Mouse (Mus musculus): Measurements from ENCODE around the gene Slc7a10. TPM values are rescaled to one million over a fixed set of nuclear protein-coding genes. Genes with fewer than 3 reads are reported as not detected.
A peak's percentile ranks its signal among the peaks of the same experiment; 100 is the strongest.

Gene Slc7a10
- total and polyA plus RNA-seq, 3 experiments, result 0.60 to 2.9 (median 0.77) TPM

GRCm38 (mm10) chr7:35143864-35144618 is 42.1 kb upstream of the Slc7a10 start:
- TF ChIP-seq POLR2A (IDR thresholded peaks at IDR 0.05; ENCODE audit: insufficient read depth, low read depth, low read length) (no peak), CTCF (IDR thresholded peaks at IDR 0.05) (no peak), EP300 (IDR thresholded peaks at IDR 0.05; ENCODE audit: insufficient read depth, low read depth, low read length) (no peak)
- H3K4me3 ChIP-seq, result no peak overlapping the region
- no peak for DNase-seq
- H3K27me3 ChIP-seq (ENCODE audit: control insufficient read depth, insufficient read depth, low read length), result no peaks in the 10 kb centered on the region
- no peaks in the 10 kb centered on the region for H3K79me2 ChIP-seq (replicated peaks; ENCODE audit: control insufficient read depth, insufficient read depth, low read length)
- H3K9ac ChIP-seq (ENCODE audit: low read depth, low read length), result 0 out of 2 replicates have a peak overlapping the region, but pooled peaks have one; percentile 9
- 60% methylated on average over 6 of the region's 6 CpGs for WGBS
- intact Hi-C loops (cut with DNase I), result no loop called here
- H3K27ac ChIP-seq, result no peak overlapping the region
- H3K36me3 ChIP-seq (ENCODE audit: control insufficient read depth, insufficient read depth, low read length), result no peaks in the 10 kb centered on the region
- peaks cover 5% of the 10 kb centered on the region for H3K4me1 ChIP-seq (ENCODE audit: control insufficient read depth, insufficient read depth, low read length)

DNA sequence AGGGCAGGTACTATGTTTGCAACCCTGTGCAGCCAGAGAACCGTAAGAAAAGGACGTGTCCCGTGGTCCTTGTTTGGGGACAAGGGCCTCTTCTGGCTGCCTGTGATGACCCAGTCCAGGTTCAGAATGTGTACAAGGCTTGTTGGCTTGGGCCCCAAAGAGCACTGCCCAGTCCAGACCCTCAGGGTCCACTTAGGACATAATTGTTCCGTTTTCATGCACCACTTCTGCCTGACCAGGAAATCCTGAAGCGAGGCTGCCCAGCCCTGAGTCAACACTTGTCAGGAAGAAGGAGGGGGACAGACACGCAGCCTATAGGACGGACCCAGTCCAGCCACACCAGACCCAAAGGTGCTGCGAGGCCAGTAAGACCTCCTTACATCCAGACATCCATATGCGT is 41.1 kb upstream of the Slc7a10 start:
- Histone ChIP-seq H3K4me1 (ENCODE audit: control insufficient read depth, insufficient read depth, low read length) (peaks cover 5% of the 10 kb centered on the region), H3K27me3 (ENCODE audit: control insufficient read depth, insufficient read depth, low read length) (no peaks in the 10 kb centered on the region), H3K36me3 (ENCODE audit: control insufficient read depth, insufficient read depth, low read length) (no peaks in the 10 kb centered on the region), H3K4me3 (no peak overlapping the region), H3K27ac (no peak overlapping the region), H3K79me2 (replicated peaks; ENCODE audit: control insufficient read depth, insufficient read depth, low read length) (no peaks in the 10 kb centered on the region), H3K9ac (ENCODE audit: low read depth, low read length) (no peak overlapping the region)
- no peak for DNase-seq
- TF ChIP-seq EP300 (IDR thresholded peaks at IDR 0.05; ENCODE audit: insufficient read depth, low read depth, low read length) (no peak), POLR2A (IDR thresholded peaks at IDR 0.05; ENCODE audit: insufficient read depth, low read depth, low read length) (no peak), CTCF (IDR thresholded peaks at IDR 0.05) (no peak)
- 60% methylated on average over 9 of the region's 9 CpGs for WGBS
- intact Hi-C loops (cut with DNase I), result no loop called here

DNA sequence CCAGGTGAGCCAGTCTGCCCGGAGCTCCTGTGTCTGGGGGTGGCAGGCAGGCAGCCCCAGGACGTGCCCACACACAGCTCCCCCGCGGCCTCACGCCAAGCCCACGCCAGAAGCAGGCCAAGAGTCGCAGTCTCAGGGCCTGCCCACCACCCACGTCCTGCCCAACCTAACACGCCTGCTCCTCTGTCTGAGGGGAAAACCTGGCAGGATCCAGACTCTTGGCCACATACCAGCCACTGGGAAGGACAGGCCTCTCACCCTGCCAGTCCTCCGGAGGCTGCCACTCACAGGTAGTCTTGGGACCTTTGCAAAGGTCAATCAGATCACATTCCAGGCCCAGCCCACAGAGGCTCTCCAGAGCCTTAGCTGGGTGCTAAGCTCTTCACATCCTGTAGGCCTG is 39.9 kb upstream of the Slc7a10 start:
- no peak overlapping the region for H3K4me3 ChIP-seq
- H3K27me3 ChIP-seq (ENCODE audit: control insufficient read depth, insufficient read depth, low read length), result no peaks in the 10 kb centered on the region
- H3K79me2 ChIP-seq (replicated peaks; ENCODE audit: control insufficient read depth, insufficient read depth, low read length), result no peaks in the 10 kb centered on the region
- H3K9ac ChIP-seq (ENCODE audit: low read depth, low read length), result no peak overlapping the region
- TF ChIP-seq CTCF (IDR thresholded peaks at IDR 0.05) (no peak), EP300 (IDR thresholded peaks at IDR 0.05; ENCODE audit: insufficient read depth, low read depth, low read length) (no peak), POLR2A (IDR thresholded peaks at IDR 0.05; ENCODE audit: insufficient read depth, low read depth, low read length) (no peak)
- H3K36me3 ChIP-seq (ENCODE audit: control insufficient read depth, insufficient read depth, low read length), result no peaks in the 10 kb centered on the region
- peaks cover 5% of the 10 kb centered on the region for H3K4me1 ChIP-seq (ENCODE audit: control insufficient read depth, insufficient read depth, low read length)
- DNase-seq, result no peak
- intact Hi-C loops (cut with DNase I), result no loop called here
- 81% methylated on average over 10 of the region's 10 CpGs for whole genome bisulfite sequencing
- no peak overlapping the region for H3K27ac ChIP-seq

DNA sequence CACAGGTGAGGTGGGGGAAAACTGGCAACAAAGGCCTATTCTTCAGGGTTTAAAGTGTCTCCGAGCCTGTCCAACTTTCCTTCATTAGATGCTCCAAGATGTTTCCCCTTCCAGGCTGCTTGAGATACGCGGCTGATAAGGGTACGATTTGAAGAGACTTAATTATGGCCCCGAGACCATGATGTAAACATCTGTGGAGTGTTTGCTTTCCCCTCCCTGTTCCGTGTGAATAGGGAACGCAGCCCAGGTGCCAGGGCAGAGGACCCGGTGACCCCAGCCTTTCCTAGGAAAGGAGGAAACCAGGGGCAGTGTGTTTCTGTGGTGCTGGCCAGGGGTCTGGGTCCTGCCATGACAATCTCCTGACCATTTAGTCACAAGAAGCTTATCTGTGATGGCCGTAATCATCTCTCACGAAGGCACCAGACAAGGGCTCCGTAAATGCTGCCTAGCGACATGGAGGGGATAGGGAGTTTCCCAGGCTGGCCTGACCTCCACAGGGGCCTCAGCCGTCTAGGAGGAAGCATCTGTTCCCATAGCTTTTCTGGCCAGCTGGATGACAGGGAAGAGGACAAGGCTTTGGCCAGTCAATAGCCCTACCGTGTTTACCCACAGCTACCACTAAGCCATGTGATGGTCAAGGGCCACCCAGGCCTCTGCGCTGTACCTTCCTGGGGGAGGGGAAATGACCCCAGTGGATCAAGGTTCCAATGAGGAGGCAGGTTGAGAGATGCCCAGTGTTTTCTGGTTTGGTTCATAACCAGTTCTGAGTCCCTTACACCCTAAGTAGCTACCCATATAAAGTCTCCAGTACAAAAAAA is 36.4 kb upstream of the Slc7a10 start:
- Histone ChIP-seq H3K27ac (no peak overlapping the region), H3K4me1 (ENCODE audit: control insufficient read depth, insufficient read depth, low read length) (0 out of 2 replicates have a peak, but pooled peaks cover 1% of the 10 kb centered on the region), H3K79me2 (replicated peaks; ENCODE audit: control insufficient read depth, insufficient read depth, low read length) (no peaks in the 10 kb centered on the region), H3K4me3 (no peak overlapping the region), H3K27me3 (ENCODE audit: control insufficient read depth, insufficient read depth, low read length) (no peaks in the 10 kb centered on the region), H3K36me3 (ENCODE audit: control insufficient read depth, insufficient read depth, low read length) (no peaks in the 10 kb centered on the region), H3K9ac (ENCODE audit: low read depth, low read length) (no peak overlapping the region)
- DNase-seq, result no peak
- TF ChIP-seq POLR2A (IDR thresholded peaks at IDR 0.05; ENCODE audit: insufficient read depth, low read depth, low read length), result no peak
- no peak for TF ChIP-seq CTCF (IDR thresholded peaks at IDR 0.05)
- no peak for TF ChIP-seq EP300 (IDR thresholded peaks at IDR 0.05; ENCODE audit: insufficient read depth, low read depth, low read length)
- WGBS, result 49% methylated on average over 15 of the region's 15 CpGs
- intact Hi-C loops (cut with DNase I), result no loop called here

GRCm38 (mm10) chr7:35150860-35151259 is 35.3 kb upstream of the Slc7a10 start:
- Histone ChIP-seq H3K4me1 (ENCODE audit: control insufficient read depth, insufficient read depth, low read length) (no peaks in the 10 kb centered on the region), H3K36me3 (ENCODE audit: control insufficient read depth, insufficient read depth, low read length) (no peaks in the 10 kb centered on the region), H3K4me3 (no peak overlapping the region), H3K79me2 (replicated peaks; ENCODE audit: control insufficient read depth, insufficient read depth, low read length) (no peaks in the 10 kb centered on the region), H3K27me3 (ENCODE audit: control insufficient read depth, insufficient read depth, low read length) (no peaks in the 10 kb centered on the region; the same call in 1 of the 2 replicates), H3K27ac (no peak overlapping the region), H3K9ac (ENCODE audit: low read depth, low read length) (no peak overlapping the region)
- DNase-seq, result peak in 1 of 2 experiments; percentile 35
- intact Hi-C loops (cut with DNase I), result no loop called here
- 60% methylated on average over 5 of the region's 5 CpGs for WGBS
- TF ChIP-seq CTCF (IDR thresholded peaks at IDR 0.05) (no peak), POLR2A (IDR thresholded peaks at IDR 0.05; ENCODE audit: insufficient read depth, low read depth, low read length) (no peak), EP300 (IDR thresholded peaks at IDR 0.05; ENCODE audit: insufficient read depth, low read depth, low read length) (no peak)

- intact Hi-C loops (cut with DNase I), result no loop called here
- Histone ChIP-seq H3K27ac (no peak overlapping the region), H3K79me2 (replicated peaks; ENCODE audit: control insufficient read depth, insufficient read depth, low read length) (no peaks in the 10 kb centered on the region), H3K27me3 (ENCODE audit: control insufficient read depth, insufficient read depth, low read length) (no peaks in the 10 kb centered on the region; the same call in 1 of the 2 replicates), H3K4me1 (ENCODE audit: control insufficient read depth, insufficient read depth, low read length) (no peaks in the 10 kb centered on the region), H3K4me3 (no peak overlapping the region), H3K9ac (ENCODE audit: low read depth, low read length) (no peak overlapping the region), H3K36me3 (ENCODE audit: control insufficient read depth, insufficient read depth, low read length) (no peaks in the 10 kb centered on the region)
- TF ChIP-seq EP300 (IDR thresholded peaks at IDR 0.05; ENCODE audit: insufficient read depth, low read depth, low read length) (no peak), CTCF (IDR thresholded peaks at IDR 0.05) (no peak), POLR2A (IDR thresholded peaks at IDR 0.05; ENCODE audit: insufficient read depth, low read depth, low read length) (no peak)
- DNase-seq, result no peak
- 45% methylated on average over 12 of the region's 12 CpGs for WGBS
Observed at GRCm38 (mm10) chr7:35154449-35154848, 31.7 kb upstream of the Slc7a10 start.

Measured in heart, adult 2 months (tissue).